Mouse (Mus musculus): ENCODE measurements around the gene Impg1.

Gene Impg1

GRCm38 (mm10) chr9:80284539-80285174 is 180.6 kb downstream of the Impg1 start:
- no peak for DNase-seq (ENCODE audit: low spot score in 2 of 2)

GRCm38 (mm10) chr9:80282426-80282825 is 182.9 kb downstream of the Impg1 start:
- no peak for DNase-seq (ENCODE audit: low spot score in 2 of 2)

- no peak for DNase-seq (ENCODE audit: low spot score in 2 of 2)
Measured at GRCm38 (mm10) chr9:80280724-80281123, 184.6 kb downstream of the Impg1 start.

GRCm38 (mm10) chr9:80277770-80278169 is 187.5 kb downstream of the Impg1 start:
- no peak for DNase-seq (ENCODE audit: low spot score in 2 of 2)

GRCm38 (mm10) chr9:80277157-80277556 is 188.1 kb downstream of the Impg1 start:
- no peak for DNase-seq (ENCODE audit: low spot score in 2 of 2)

DNA sequence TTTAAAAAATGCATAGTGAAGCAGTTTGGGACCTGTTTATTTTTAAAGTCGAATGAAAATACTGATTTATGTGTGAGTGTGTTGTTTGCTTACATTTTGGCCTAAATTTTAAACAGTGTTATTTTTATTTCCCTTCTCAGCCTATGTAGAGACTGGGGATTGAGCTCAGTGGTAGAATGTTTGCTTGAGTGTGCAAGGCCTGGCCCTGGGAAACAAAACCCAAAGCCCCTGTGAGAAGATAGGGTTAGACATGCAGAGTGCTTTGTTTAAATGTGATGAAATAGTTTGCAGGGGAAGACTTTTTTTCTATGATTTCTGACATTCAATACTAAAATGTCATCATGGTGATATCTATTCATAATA is 189.5 kb downstream of the Impg1 start:
- no peak for DNase-seq (ENCODE audit: low spot score in 2 of 2)

- no peak for DNase-seq (ENCODE audit: low spot score in 2 of 2)
Measured at GRCm38 (mm10) chr9:80275053-80275771, 190.1 kb downstream of the Impg1 start.

DNA sequence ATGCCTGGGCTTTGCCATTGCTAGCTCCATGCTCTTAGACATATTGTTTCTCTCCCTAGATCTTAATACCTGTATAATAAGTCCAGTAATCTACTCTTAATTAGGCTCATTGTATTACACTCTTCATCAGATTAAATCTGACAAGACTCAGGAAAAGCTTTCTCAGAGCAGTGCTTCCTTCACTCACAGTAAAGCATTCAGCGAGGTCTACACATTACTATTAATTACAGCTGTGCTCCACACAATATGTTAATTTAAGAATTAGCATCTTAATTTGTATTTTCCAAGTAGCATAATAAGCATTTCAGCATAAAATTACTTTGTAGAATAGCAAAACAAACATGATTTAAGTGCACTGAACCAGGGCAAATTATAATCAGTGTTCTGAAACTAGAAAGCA is 192.3 kb downstream of the Impg1 start:
- no peak for DNase-seq (ENCODE audit: low spot score in 2 of 2)

DNA sequence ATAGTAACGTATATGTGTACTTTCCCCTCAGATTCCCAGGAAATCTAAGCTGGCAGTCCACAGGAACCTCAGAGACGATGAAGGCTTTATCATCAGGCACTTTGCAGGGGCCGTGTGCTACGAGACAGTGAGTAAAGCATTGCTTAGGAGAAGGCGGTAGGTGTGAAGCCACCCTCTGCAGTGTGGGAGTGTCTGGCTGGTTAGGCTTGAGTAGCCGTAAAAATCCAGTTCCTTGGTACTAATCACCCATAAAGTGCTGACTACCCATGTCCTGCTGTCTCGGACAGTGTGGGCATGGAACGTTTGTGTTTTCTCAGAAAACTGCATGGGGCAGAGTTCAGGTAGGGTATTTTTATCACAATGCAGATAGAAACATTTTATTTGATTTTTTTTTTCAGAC is 195.7 kb downstream of the Impg1 start:
- no peak for DNase-seq (ENCODE audit: low spot score in 2 of 2)

- no peak for DNase-seq (ENCODE audit: low spot score in 2 of 2)
Measured at GRCm38 (mm10) chr9:80266507-80266906, 198.8 kb downstream of the Impg1 start.

DNA sequence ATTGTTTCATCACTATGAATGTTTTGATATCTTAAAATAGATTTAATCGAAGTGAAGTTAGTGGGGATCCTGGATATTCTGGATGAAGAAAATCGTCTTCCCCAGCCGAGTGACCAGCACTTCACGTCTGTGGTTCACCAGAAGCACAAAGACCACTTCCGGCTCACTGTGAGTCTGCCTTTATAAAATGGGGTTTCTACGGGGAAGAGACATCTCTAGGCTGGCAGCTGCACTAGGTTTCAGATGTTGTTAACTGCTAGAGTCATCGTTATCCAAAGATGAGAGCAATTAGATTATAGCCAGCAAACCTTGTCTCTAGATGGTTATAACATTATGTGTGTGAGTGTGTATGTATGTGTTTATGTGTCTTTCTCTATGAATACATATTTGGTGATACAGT is 199.2 kb downstream of the Impg1 start:
- no peak for DNase-seq (ENCODE audit: low spot score in 2 of 2)
